Mouse (Mus musculus) CH12F3 (cell line): ENCODE results near the gene Stx4a.
"Not testable (repeated sequence)": the region's sequence is repeated elsewhere in the genome, so short reads cannot be mapped to it uniquely, and the experiment has no call there.

ENCODE experiments used
- in situ Hi-C: fragments of 300-500 bp; cut with MboI; formaldehyde crosslinking; loops from 2 replicates; pipeline ENCODE4 v1.14.3; 2020; ENCODE audit warnings: low sequenced_read_pairs

Gene Stx4a

DNA sequence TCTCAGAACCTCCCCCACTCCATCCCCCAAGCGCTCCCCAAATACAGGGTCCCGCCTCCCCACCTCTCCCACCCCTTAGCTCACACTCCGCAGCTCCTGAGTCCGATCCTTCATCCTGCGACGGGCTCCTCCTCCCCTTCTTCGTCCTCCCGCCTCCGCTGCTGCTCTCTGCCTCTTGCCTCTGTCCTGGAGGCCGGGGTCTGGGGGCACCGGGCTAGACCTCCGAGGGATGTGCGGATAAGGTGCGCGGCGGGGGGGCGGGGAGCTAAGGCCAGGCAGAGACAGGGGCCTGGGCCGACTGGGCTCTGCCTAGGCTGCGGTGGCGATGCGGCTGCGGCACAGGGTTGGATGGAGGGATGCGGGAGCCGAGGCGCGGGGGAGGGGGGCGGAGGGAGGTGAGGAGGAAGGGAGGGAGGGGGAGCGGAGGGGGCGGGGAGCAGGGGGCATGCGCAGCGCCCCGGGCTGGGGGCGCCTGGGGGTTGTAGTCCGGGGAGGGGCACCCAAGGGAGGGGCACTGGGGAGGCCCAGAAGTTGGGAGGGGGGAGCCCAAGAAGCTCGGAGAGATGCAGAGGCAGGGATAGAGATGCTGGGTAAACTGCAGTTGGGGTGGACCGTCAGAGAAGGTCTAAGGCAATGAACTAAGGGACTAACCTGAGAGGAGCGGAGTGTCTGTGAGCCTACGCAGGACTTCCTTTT lies at the start of gene Stx4a, which contains the start of gene Stx1b:
Gene Stx4a (plus strand): TSS at position 119 of the 696 bp plus-strand sequence.
Gene Stx1b (minus strand): TSS at position 374 of the 696 bp plus-strand sequence.
- in situ Hi-C loops, result no loop called here

GRCm38 (mm10) chr7:127775837-127776236 lies 48.3 kb upstream of the Stx4a start:
- in situ Hi-C loops, result not testable (repeated sequence)

DNA sequence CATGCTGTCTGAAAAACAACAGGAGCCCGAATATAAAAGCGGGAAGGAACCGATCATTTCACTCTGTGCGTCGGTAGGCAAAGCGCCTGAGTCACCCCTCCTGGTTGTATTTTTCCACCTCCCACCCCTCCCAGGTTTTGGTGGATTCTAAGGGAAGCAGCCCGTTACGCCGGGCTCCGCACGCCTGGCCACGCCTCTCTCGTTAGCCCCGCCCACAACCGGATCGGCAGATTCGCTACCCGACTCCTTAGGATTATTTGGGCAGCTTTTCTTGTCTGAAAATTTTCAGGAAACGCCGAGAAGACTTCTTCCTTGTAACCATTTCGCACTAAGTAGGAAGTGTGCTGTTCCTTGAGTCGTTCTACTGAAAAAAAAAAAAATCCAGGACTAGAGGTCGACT lies 47.7 kb upstream of the Stx4a start, which contains the start of gene Setd1a:
Gene Setd1a (plus strand): TSS at position 245 of the 400 bp plus-strand sequence.
- in situ Hi-C loops, result no loop called here

- in situ Hi-C loops, result no loop called here
Measured at GRCm38 (mm10) chr7:127776878-127777473, 47.1 kb upstream of the Stx4a start.

- in situ Hi-C loops, result no loop called here
Measured at GRCm38 (mm10) chr7:127777474-127778266, 46.4 kb upstream of the Stx4a start.

DNA sequence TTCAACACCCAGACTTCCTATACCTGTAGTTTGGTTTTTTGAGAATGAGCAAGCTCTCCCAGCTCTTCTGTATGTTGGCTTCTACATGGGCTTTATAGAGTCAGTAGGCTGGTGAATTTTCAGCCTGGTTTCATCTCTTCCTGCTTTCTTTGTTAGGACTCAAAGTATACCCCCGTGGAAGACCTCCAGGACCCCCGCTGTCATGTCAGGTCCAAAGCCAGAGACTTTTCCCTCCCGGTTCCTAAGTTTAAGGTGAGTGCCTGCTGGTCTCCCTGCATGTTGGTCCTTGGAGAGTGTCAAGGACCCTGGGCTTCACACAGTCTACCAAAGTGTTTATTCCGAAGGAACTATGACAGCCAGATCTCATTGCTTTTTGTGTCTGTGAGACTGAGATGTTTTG lies 45.7 kb upstream of the Stx4a start:
- in situ Hi-C loops, result no loop called here

- in situ Hi-C loops, result no loop called here
Measured at GRCm38 (mm10) chr7:127785308-127785707, 38.8 kb upstream of the Stx4a start, which contains the start of gene Gm49388. Gene Gm49388 (plus strand): TSS chr7:127785608.

DNA sequence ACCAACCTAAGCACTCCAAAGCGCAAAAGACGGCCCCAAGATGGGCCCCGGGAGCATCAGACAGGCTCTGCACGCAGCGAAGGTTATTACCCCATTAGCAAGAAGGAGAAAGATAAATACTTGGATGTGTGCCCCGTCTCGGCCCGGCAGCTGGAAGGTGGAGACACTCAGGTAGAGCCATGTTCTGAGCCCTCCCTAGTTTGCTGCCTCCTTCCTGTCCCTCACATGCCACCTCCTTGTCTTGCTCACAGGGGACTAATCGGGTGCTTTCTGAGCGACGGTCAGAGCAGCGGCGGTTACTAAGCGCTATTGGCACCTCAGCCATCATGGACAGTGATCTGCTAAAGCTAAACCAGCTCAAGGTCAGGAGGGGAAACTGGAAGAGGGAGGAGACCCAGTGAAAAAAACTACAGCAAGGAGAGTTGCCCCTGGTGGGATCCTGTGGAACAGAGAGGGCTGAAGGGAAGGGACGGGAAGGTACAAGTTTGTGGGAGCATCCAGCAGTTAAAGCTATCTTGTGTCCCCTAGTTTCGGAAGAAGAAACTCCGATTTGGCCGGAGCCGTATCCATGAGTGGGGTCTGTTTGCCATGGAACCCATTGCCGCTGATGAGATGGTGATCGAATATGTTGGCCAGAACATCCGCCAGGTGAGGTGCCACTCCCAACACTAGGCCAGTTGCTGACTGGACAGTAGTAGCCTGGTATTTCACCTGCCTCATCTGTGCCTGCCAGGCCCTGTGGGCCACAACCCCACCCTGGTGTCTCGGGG lies 26.8 kb upstream of the Stx4a start:
- in situ Hi-C loops, result no loop called here

DNA sequence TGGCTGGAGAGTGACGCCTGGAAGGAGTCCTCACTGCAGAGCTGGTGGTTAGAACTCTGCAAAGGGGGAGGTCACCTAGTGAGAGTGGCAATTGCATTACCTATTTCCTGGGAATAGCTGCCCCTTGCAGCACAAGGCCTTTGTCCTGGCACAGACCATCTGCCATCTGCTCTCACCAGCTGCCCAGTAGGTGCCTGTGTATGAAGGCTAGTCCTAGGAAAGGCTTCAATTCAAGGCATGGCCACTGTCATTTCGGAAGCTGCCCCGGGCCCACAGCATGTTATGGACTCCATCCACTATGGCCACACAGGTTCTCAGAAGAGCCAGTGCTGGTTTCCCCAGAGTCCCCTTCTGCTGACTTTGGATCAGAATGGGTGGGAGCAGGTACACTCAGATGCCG lies 25.5 kb upstream of the Stx4a start:
- in situ Hi-C loops, result no loop called here

GRCm38 (mm10) chr7:127799211-127799610 lies 24.9 kb upstream of the Stx4a start:
- in situ Hi-C loops, result no loop called here

- in situ Hi-C loops, result no loop called here
Measured at GRCm38 (mm10) chr7:127799738-127800137, 24.4 kb upstream of the Stx4a start.

GRCm38 (mm10) chr7:127800435-127801009 lies 23.6 kb upstream of the Stx4a start, which contains the start of gene Hsd3b7:
Gene Hsd3b7 (plus strand): TSS chr7:127800604.
- in situ Hi-C loops, result no loop called here

DNA sequence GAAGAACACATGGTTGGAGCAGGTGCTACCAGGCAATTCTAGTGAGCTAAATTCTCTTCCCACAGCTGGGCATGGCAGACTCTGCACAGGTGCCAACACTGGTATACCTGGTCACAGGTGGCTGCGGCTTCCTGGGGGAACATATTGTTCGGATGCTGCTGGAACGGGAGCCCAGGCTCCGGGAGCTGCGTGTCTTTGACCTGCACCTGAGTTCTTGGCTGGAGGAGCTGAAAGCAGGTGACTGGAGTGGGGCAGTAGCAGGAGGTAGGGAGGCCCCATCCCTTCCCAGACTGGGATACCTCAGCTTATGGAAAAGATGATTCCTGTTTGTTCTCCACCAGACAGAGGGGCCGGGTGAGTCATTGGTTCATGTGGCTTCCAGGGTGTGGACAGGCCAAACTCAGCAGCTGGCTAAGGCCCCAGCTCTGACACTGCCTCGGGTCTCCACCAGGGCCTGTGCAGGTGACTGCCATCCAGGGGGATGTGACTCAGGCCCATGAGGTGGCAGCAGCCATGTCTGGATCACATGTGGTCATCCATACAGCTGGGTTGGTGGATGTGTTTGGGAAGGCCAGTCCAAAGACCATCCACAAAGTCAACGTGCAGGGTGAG lies 23.0 kb upstream of the Stx4a start:
- in situ Hi-C loops, result no loop called here

- in situ Hi-C loops, result no loop called here
Measured at GRCm38 (mm10) chr7:127802313-127802712, 21.8 kb upstream of the Stx4a start.

- in situ Hi-C loops, result no loop called here
Measured at GRCm38 (mm10) chr7:127808821-127809220, 15.3 kb upstream of the Stx4a start.

GRCm38 (mm10) chr7:127809846-127810245 lies 14.2 kb upstream of the Stx4a start:
- in situ Hi-C loops, result no loop called here

GRCm38 (mm10) chr7:127810650-127811049 lies 13.4 kb upstream of the Stx4a start:
- in situ Hi-C loops, result no loop called here

- in situ Hi-C loops, result no loop called here
Measured at GRCm38 (mm10) chr7:127811240-127811639, 12.9 kb upstream of the Stx4a start.

DNA sequence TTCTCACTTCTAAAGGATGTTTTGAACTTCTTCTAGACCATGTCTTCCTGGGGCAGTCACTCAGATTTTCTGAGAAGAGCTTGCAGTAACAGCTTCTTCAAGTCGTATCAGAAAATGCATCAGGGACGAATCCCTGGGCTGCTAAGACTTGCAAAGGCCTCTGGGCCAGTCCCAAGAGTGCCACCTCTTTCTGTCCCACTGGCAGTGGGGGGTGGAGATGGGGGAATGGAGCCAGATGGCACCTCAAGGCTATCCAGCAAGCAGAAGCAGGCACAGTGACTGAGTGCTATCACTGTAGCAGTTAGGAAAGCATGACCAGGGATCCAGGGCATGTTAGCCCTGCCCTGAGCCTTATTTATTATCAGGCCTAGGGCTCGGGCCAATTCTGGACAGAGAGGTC lies 11.8 kb upstream of the Stx4a start:
- in situ Hi-C loops, result no loop called here

DNA sequence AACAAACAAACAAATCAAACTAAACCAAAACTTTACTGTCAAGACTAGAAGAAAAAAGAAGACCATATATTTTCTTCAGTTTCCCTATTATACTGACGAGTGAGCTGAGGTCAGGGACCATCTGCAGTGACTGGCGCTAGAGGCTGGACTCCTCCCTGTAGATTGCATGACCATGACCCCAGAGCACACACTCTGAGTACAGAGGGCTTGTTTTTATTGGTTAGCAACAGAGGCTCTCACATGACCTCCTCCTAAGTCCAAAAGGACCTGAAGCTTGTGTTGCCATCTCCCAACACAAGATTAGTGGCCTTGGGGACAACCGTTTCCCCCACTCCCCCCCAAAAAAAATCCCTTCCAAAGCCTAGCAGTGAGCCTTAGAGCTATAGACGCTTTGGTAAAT lies 10.3 kb upstream of the Stx4a start:
- in situ Hi-C loops, result no loop called here
